Comparison of ENCODE assay signal across 10 mouse cellular contexts in the genomic region with DNA sequence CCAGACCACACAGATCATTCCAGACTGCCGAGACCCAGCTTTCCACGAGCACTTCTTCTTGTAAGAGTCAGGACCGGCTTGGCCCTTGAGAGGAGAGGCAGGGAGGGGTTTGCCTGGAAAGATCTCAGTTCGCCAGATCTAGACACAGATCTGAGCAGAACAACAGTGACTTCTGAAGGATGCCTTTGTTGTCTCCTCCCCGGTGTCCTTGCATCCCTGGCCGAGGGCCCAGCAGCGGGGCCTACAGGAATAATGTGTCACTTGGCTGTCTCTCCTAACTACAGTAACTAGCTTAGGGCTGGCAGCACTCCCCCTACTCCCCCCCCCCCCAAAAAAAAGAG. TPM values are rescaled to one million over a fixed set of nuclear protein-coding genes. Genes with fewer than 3 reads are reported as not detected.
A peak's percentile ranks its signal among the peaks of the same experiment; 100 is the strongest.
DNase-seq lines count a peak whose midpoint lies in the region; ATAC-seq and TF ChIP-seq lines count a peak whose summit lies in the region.
"Had no signal": no experiment of that assay in that cellular context is flagged by ENCODE, and none has a peak within 500 bp of the region (broad histone marks: within the 10 kb centered on the region; RNA-seq: fewer than 3 reads in every experiment).

No protein-coding gene starts in this region.

- H3K4me3 ChIP-seq in hindbrain, embryonic 13.5 days, result no peak overlapping the region
- no peak overlapping the region for H3K4me3 ChIP-seq in hindbrain, embryonic 11.5 days (ENCODE audit: low read depth, low read length)
- H3K4me3 ChIP-seq in stomach, embryonic 14.5 days (ENCODE audit: low read depth, low read length), result no peak overlapping the region
- H3K4me3 ChIP-seq in stomach, postnatal 0 days (ENCODE audit: low read depth, low read length), result no peak overlapping the region
- no peak overlapping the region for H3K4me3 ChIP-seq in hindbrain, embryonic 15.5 days
- H3K4me3 ChIP-seq: limb, embryonic 12.5 days had no signal

- no peaks in the 10 kb centered on the region for H3K9me3 ChIP-seq in hindbrain, embryonic 13.5 days
- no peaks in the 10 kb centered on the region for H3K9me3 ChIP-seq in hindbrain, embryonic 11.5 days (ENCODE audit: control insufficient read depth, low read length)
- no peaks in the 10 kb centered on the region for H3K9me3 ChIP-seq in stomach, embryonic 14.5 days (ENCODE audit: control insufficient read depth, low read depth, low read length)
- H3K9me3 ChIP-seq in stomach, postnatal 0 days (ENCODE audit: control insufficient read depth, low read length), result no peaks in the 10 kb centered on the region
- no peaks in the 10 kb centered on the region for H3K9me3 ChIP-seq in hindbrain, embryonic 15.5 days
- H3K9me3 ChIP-seq: limb, embryonic 12.5 days had no signal

- DNase-seq in hindbrain, embryonic 11.5 days (ENCODE audit: low spot score), result no peak
- no peak for DNase-seq in stomach, postnatal 0 days (ENCODE audit: low spot score)
- no peak for DNase-seq in layer of hippocampus, adult 18-20 months (ENCODE audit: low spot score in 2 of 2)
- no peak for DNase-seq in embryo, embryonic 10 days (ENCODE audit: low spot score)
- DNase-seq in T-cell, adult 2 months (ENCODE audit: low spot score), result no peak
- DNase-seq: heart, postnatal 10 days had no signal

- peak; percentile 29; the same call in 1 of the 2 replicates for ATAC-seq in hindbrain, embryonic 13.5 days (ENCODE audit: low FRiP score)
- ATAC-seq in hindbrain, embryonic 11.5 days (ENCODE audit: low FRiP score), result no peak
- ATAC-seq in stomach, embryonic 14.5 days (ENCODE audit: insufficient number of reproducible peaks, insufficient read depth, low FRiP score, low read depth), result no peak
- ATAC-seq in stomach, postnatal 0 days (ENCODE audit: low FRiP score, low TSS enrichment), result no peak
- ATAC-seq in hindbrain, embryonic 15.5 days (ENCODE audit: low FRiP score, low read depth), result 0 out of 2 replicates have a peak, but pooled peaks have one; percentile 36

- H3K36me3 ChIP-seq in hindbrain, embryonic 13.5 days, result no peaks in the 10 kb centered on the region
- no peaks in the 10 kb centered on the region for H3K36me3 ChIP-seq in hindbrain, embryonic 11.5 days (ENCODE audit: control insufficient read depth, insufficient read depth, low read length)
- no peaks in the 10 kb centered on the region for H3K36me3 ChIP-seq in stomach, embryonic 14.5 days (ENCODE audit: control insufficient read depth, insufficient read depth, low read length)
- no peaks in the 10 kb centered on the region for H3K36me3 ChIP-seq in stomach, postnatal 0 days (ENCODE audit: control insufficient read depth, insufficient read depth, low read length)
- no peaks in the 10 kb centered on the region for H3K36me3 ChIP-seq in hindbrain, embryonic 15.5 days
- H3K36me3 ChIP-seq: limb, embryonic 12.5 days had no signal

- peak overlapping the region; percentile 76 for H3K27ac ChIP-seq in hindbrain, embryonic 13.5 days
- H3K27ac ChIP-seq in hindbrain, embryonic 11.5 days (ENCODE audit: low read depth, low read length), result no peak overlapping the region
- H3K27ac ChIP-seq in stomach, embryonic 14.5 days (ENCODE audit: low read length), result peak overlapping the region; percentile 44; the same call in 1 of the 2 replicates
- no peak overlapping the region for H3K27ac ChIP-seq in stomach, postnatal 0 days (replicated peaks)
- H3K27ac ChIP-seq in hindbrain, embryonic 15.5 days (replicated peaks), result peak overlapping the region; percentile 11
- H3K27ac ChIP-seq: limb, embryonic 12.5 days had no signal

- H3K9ac ChIP-seq in hindbrain, embryonic 13.5 days, result no peak overlapping the region
- H3K9ac ChIP-seq in hindbrain, embryonic 11.5 days (ENCODE audit: low read depth, low read length), result no peak overlapping the region
- H3K9ac ChIP-seq in stomach, embryonic 14.5 days (replicated peaks; ENCODE audit: low read depth, low read length), result no peak overlapping the region
- no peak overlapping the region for H3K9ac ChIP-seq in stomach, postnatal 0 days (ENCODE audit: low read length)
- no peak overlapping the region for H3K9ac ChIP-seq in hindbrain, embryonic 15.5 days
- H3K9ac ChIP-seq: limb, embryonic 12.5 days had no signal

- no peak for TF ChIP-seq EP300 in stomach, postnatal 0 days (optimal IDR thresholded peaks at IDR 0.05)

- no peak overlapping the region for H3K4me2 ChIP-seq in hindbrain, embryonic 13.5 days
- no peak overlapping the region for H3K4me2 ChIP-seq in hindbrain, embryonic 11.5 days (replicated peaks; ENCODE audit: low read depth, low read length)
- no peak overlapping the region for H3K4me2 ChIP-seq in stomach, embryonic 14.5 days (replicated peaks; ENCODE audit: low read depth, low read length)
- no peak overlapping the region for H3K4me2 ChIP-seq in stomach, postnatal 0 days (replicated peaks; ENCODE audit: low read depth)
- H3K4me2 ChIP-seq in hindbrain, embryonic 15.5 days, result no peak overlapping the region
- H3K4me2 ChIP-seq: limb, embryonic 12.5 days had no signal

- TF ChIP-seq CTCF in stomach, postnatal 0 days (IDR thresholded peaks at IDR 0.05; ENCODE audit: low read depth), result no peak

- H3K27me3 ChIP-seq in hindbrain, embryonic 13.5 days, result no peaks in the 10 kb centered on the region
- H3K27me3 ChIP-seq in hindbrain, embryonic 11.5 days (ENCODE audit: control insufficient read depth, insufficient read depth, low read length), result no peaks in the 10 kb centered on the region
- H3K27me3 ChIP-seq in stomach, embryonic 14.5 days (ENCODE audit: control insufficient read depth, insufficient read depth, low read length), result no peaks in the 10 kb centered on the region
- H3K27me3 ChIP-seq in stomach, postnatal 0 days (ENCODE audit: control insufficient read depth, insufficient read depth, low read length), result no peaks in the 10 kb centered on the region
- H3K27me3 ChIP-seq in hindbrain, embryonic 15.5 days, result no peaks in the 10 kb centered on the region
- H3K27me3 ChIP-seq: limb, embryonic 12.5 days had no signal

- 50% methylated on average over 7 of the region's 7 CpGs for WGBS in hindbrain, embryonic 13.5 days
- WGBS in hindbrain, embryonic 11.5 days, result 80% methylated on average over 7 of the region's 7 CpGs
- WGBS in stomach, embryonic 14.5 days, result 59% methylated on average over 7 of the region's 7 CpGs
- WGBS in stomach, postnatal 0 days, result 42% methylated on average over 7 of the region's 7 CpGs
- WGBS in hindbrain, embryonic 15.5 days, result 40% methylated on average over 7 of the region's 7 CpGs

- H3K4me1 ChIP-seq in hindbrain, embryonic 13.5 days (replicated peaks), result peaks cover 51% of the 10 kb centered on the region
- H3K4me1 ChIP-seq in hindbrain, embryonic 11.5 days (replicated peaks; ENCODE audit: control insufficient read depth, insufficient read depth, low read length), result 0 out of 2 replicates have a peak, but pooled peaks cover 3% of the 10 kb centered on the region
- peaks cover 3% of the 10 kb centered on the region; the same call in 1 of the 2 replicates for H3K4me1 ChIP-seq in stomach, embryonic 14.5 days (ENCODE audit: control insufficient read depth, insufficient read depth, low read length)
- H3K4me1 ChIP-seq in stomach, postnatal 0 days (replicated peaks; ENCODE audit: control insufficient read depth, insufficient read depth), result no peaks in the 10 kb centered on the region
- H3K4me1 ChIP-seq in hindbrain, embryonic 15.5 days (replicated peaks), result peaks cover 38% of the 10 kb centered on the region

RNA-seq across cellular contexts. Expression of a gene that starts 46.9 kb away (rescaled TPM):
- 65.3 and 71.0 TPM in 2 replicates for polyA plus RNA-seq in hindbrain, embryonic 13.5 days (2015; fragmentation: Nextera tagmentation; extraction: Ambion mirVana)
- 31.3 and 33.2 TPM in 2 replicates for polyA plus RNA-seq in hindbrain, embryonic 11.5 days (2014; fragmentation: Nextera tagmentation; extraction: Ambion mirVana)
- 38.2 and 42.0 TPM in 2 replicates for polyA plus RNA-seq in stomach, embryonic 14.5 days (2014; fragmentation: Nextera tagmentation; extraction: Ambion mirVana)
- polyA plus RNA-seq in stomach, postnatal 0 days (2015; fragmentation: Nextera tagmentation; extraction: Ambion mirVana), result 26.4 and 30.0 TPM in 2 replicates
- 63.5 and 69.3 TPM in 2 replicates for polyA plus RNA-seq in hindbrain, embryonic 15.5 days (2015; fragmentation: Nextera tagmentation; extraction: Ambion mirVana)
- 10 to 100 TPM; 20.6 to 22.2 TPM for total RNA-seq in layer of hippocampus, adult 18-20 months (2021)

Comparison
In these comparisons a context has a peak if more than half of its experiments do, and no peak if none do; other contexts are left out.
1. ATAC-seq: peak in hindbrain, embryonic 13.5 days (single experiment) and hindbrain, embryonic 15.5 days (single experiment); none in hindbrain, embryonic 11.5 days (single experiment), stomach, embryonic 14.5 days (single experiment) and stomach, postnatal 0 days (single experiment).
2. H3K27ac ChIP-seq: peak in hindbrain, embryonic 13.5 days (single experiment), stomach, embryonic 14.5 days (single experiment) and hindbrain, embryonic 15.5 days (single experiment); none in hindbrain, embryonic 11.5 days (single experiment) and stomach, postnatal 0 days (single experiment).